Mouse (Mus musculus) left cerebral cortex, postnatal 10 days (tissue): Measurements from ENCODE around the gene Mrtfb. TPM values are rescaled to one million over a fixed set of nuclear protein-coding genes. Genes with fewer than 3 reads are reported as not detected.

Source experiments
- DNase-seq, 2 experiments: peaks; one replicate each; pipeline ENCODE4 v3.0.0; 2021 to 2022; ENCODE audit warnings: low spot score in 2 of 2, mixed read lengths in 1 of 2; ENCODE audit errors: extremely low spot score in 1 of 2
- intact Hi-C: fragments of 180-260 bp; cut with DNase I; formaldehyde crosslinking; loops from one replicate; pipeline ENCODE4 v1.15.1; 2025
- total RNA-seq, 2 experiments: library from RNA; stranded (reverse); gene quantifications; 2 replicates each; pipeline ENCODE4 v1.2.3; 2021

The Mrtfb gene
- total RNA-seq, 2 experiments from 2014 or later = 114 to 118 TPM

DNA sequence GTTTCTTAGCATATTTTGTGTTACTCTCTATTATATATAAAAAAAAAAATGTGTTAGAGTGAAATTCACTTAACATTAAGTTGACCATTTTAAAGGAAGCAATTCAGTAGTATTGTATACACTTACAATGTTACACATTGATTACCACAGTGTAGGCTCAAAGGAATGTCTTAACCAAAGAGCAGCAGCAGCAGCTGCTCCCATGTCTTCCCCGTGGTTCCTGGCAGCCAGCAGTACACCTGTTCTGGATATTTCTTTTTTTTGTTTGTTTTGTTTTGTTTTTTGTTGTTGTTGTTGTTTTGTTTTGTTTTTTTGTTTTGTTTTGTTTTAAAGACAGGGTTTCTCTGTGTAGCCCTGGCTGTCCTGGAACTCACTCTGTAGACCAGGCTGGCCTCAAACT lies 112.4 kb downstream of the Mrtfb start:
- no peak for DNase-seq
- intact Hi-C loops = no loop called here

DNA sequence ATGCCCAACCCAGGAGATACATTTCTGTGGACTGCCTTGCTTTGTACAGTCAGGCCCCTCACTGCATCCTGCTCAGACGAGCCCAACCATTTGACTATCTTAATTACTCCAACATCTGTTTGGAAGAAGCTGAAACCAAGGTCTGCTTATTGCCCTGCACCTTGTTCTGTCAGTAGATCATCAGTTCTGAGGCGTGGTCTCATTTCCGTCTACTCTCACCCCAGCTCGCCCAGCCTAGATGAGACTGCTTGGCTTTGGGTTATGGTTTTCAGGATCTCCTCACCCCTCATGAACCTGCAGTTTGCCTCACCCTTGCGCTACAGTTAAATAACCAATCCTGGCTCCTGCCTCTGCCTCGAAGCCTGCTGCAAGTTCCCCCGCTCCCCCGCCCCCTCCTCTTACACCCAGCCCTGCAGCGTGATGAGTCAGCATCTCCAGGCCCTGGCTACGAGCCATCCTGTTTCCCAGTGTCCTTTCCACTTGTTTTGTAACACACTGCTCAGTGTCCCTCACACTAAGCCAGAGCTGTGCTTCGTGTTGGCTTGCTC lies 115.5 kb downstream of the Mrtfb start:
- peak; percentile 70 to 91 for DNase-seq
- intact Hi-C loops = no loop called here

DNA sequence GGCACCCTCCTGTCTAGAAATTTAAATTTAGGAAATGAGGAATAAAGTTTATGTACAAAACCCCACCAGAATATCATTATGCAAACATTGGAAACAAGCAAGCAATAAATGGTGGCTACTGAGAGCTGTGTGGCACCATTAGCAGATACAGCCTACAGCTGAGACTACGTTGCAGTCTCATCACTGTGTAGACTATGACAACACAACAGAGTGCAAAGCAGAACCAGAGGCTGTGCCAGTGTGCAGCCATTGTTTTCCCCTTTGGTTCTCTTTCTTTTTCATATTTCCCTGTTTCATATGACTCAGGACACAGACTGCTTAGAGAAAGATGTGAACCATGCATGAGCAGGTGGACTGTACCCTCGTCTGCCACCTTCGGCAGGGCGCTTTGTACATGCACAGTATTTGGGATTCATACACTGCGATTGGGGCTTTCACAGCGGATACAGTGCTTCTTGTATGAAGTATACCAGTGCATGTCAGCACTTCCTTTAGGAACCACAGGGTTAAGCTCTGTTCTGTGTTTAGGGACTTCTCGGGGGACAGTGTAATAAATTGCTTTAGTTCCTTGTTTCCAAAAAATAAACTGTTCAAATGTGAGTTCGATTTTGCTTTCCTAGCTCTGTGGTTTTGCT lies 116.7 kb downstream of the Mrtfb start:
- no peak for DNase-seq
- intact Hi-C loops = no loop called here

GRCm38 (mm10) chr16:13376947-13377486 lies 120.7 kb downstream of the Mrtfb start:
- intact Hi-C loops = no loop called here
- no peak for DNase-seq

DNA sequence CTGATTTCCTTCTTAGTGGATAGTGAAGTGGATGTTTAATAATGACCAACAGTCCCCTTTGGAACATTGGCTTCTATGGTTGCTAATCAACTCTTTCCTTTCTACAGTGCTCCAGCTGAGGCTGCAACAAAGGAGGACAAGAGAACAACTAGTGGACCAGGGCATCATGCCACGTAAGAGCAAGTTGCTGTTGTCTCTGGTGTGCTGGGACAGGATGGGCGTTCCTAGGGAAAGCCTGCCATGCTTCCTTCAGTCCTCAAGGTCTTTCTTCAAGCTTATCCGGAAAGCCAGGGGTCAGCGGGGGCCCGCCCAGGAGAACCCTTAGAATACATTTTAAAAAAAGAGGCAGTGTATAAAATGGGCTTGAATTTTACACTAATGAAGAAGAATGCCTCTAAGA lies 121.9 kb downstream of the Mrtfb start:
- intact Hi-C loops = no loop called here
- DNase-seq = peak in 1 of 2 experiments; percentile 74

DNA sequence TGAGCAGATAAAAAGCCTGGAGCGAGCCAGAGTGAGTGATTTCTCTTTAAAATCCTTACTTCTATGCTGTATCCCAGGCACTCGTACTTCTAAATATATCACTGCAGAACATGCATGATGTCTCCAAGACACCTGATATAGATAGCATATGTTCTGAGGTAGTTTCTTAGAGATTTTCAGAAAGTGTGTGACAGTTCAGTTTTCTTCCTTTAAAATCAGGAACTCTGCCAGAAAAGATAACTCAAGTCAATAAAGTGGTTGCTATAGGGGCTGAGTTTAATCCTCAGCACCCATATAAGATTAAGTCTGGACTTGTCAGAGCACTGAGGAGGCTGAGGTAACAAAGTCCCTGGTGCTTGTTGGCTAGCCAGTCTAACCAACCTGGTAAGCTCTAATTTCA lies 123.6 kb downstream of the Mrtfb start:
- no peak for DNase-seq
- intact Hi-C loops = no loop called here

- intact Hi-C loops = no loop called here
- no peak for DNase-seq
Measured at GRCm38 (mm10) chr16:13381771-13382170, 125.5 kb downstream of the Mrtfb start.

DNA sequence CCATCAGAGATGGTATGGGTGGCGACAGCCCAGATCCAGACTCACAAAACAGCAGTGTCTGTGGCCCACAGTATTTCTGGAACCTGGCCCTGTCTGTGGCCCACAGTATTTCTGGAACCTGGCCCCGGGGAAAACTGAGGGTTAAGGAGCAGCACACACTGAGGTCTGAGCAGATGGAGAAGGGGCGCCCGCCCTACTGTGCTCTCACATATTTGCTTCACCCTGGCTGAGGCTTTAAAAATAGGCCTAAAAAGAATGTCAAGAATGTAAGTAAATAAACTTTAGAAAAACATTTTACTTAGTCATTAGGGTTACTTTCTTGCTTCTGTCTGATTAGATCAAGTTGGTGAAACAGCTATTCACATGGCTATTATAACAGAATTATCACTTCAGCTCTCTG lies 131.0 kb downstream of the Mrtfb start:
- intact Hi-C loops = loop anchor here (5.0 kb wide), 1 partner anchor 410 kb away; no protein-coding TSS in a partner anchor

GRCm38 (mm10) chr16:13400375-13400774 lies 144.1 kb downstream of the Mrtfb start:
- intact Hi-C loops = no loop called here
- no peak for DNase-seq

More for the DNA sequence above, 131.0 kb downstream of the Mrtfb start:
- no peak for DNase-seq

DNA sequence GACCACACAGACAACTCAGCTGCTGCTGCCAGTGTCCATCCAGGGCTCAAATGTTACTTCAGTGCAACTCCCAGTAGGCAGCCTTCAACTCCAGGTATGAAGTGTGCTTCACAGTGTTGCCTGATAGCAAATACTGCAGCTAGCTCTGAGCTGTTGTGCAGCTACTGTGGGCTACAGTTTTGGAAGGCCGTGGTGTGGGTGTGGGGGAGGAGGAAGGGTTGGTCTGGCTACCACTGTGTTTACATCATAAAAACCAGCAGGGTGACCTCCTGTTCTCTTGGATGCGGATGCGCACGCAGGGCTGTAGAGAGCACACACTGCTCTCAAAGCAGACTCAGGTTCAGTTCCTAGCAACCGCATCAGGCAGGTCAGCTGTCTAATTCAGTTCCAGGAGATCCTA lies 145.3 kb downstream of the Mrtfb start:
- peak in 1 of 2 experiments; percentile 70 for DNase-seq
- intact Hi-C loops = no loop called here

DNA sequence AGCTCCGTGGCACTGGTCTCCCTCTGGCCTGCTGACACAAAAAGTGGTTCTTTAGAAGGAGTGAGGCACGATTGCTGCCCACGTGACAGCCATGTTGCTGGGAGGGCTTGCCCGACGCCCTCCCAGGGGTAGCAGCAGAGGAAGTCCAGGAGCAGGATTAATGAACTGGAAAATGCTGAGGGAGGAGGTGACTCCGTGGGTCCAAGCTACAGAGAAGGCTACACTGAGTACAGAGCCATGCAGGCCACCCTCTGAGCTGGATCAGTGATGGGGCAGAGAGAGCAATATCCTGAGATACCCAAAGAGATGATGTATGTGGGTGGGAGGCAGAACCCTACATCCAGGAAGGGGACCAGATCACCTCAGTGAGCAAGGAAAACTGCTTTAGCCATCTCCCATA lies 148.4 kb downstream of the Mrtfb start:
- intact Hi-C loops = loop anchor here (5.0 kb wide), 1 partner anchor 242 kb away; no protein-coding TSS in a partner anchor
- no peak for DNase-seq

DNA sequence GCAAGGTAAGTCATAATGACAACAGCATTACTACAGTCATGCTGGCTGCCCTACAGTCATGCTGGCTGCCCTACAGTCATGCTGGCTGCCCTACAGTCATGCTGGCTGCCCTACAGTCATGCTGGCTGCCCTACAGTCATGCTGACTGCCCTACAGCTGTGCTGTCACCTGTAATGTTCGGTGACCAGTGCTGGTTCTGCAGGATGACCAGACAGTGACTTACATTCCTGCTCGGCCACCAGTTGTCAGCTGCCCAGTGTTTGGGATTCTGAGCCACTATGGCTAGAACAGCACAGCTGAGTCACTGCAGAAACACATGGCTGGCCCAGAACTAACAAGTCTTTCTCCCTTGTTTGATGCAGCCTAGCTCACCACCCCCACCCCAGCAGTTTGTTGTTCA lies 149.1 kb downstream of the Mrtfb start:
- intact Hi-C loops = loop anchor here (5.0 kb wide), 1 partner anchor 243 kb away; no protein-coding TSS in a partner anchor

DNA sequence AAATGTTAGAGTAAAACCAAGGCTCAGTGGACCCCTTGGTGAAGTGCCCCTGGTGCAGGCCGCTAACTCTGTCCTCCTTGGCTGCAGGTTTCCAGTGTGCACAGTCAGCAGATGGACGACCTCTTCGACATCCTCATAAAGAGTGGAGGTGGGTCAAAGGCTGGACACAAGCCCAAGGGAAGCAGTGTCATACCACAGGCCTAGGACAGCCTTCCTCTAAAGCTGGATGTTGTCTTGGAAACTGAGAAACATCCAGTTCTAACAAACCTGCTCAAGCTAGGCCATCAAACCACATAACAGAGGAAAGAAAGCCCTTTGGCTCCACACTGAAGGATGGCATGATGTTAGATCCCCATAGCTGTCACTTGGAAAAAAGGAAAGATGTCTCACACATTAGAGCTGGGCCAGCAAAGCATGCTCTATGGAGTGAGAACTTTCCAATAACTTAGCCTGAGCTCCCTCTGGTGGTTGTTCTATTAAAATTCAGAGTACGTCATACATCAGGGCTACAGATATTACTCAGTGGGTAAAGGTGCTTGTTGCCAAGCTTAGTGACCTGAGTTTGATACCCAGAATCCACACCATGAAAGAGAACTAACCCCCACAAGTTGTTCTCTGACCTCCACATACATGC lies 153.4 kb downstream of the Mrtfb start:
- intact Hi-C loops = loop anchor here (5.0 kb wide), 1 partner anchor 247 kb away; no protein-coding TSS in a partner anchor
- peak in 1 of 2 experiments; percentile 63 for DNase-seq

More for the DNA sequence above, 149.1 kb downstream of the Mrtfb start:
- no peak for DNase-seq

DNA sequence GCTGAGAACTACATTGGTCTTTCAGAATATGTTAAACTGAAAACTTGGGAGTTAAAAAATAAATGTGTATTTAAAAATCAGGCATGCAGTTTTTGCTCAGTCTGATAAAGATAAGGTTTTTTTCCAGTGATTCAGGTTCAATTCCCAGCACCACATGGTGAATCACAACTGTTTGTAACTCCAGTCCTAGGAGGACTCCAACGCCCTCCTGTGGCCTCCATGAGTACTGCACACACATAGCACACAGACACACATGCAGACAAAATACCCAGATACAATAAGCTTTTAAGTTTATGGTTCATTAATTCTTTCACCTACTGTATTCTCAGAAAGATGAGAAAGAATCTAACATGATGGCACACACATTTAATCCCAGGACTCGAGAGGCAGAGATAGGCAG lies 154.5 kb downstream of the Mrtfb start:
- intact Hi-C loops = no loop called here
- DNase-seq = no peak

- intact Hi-C loops = no loop called here
- DNase-seq = no peak
Measured at GRCm38 (mm10) chr16:13411531-13411930, 155.2 kb downstream of the Mrtfb start.

- intact Hi-C loops = no loop called here
- no peak for DNase-seq
Measured at GRCm38 (mm10) chr16:13414566-13414965, 158.3 kb downstream of the Mrtfb start.

GRCm38 (mm10) chr16:13414972-13415371 lies 158.7 kb downstream of the Mrtfb start:
- no peak for DNase-seq
- intact Hi-C loops = no loop called here

DNA sequence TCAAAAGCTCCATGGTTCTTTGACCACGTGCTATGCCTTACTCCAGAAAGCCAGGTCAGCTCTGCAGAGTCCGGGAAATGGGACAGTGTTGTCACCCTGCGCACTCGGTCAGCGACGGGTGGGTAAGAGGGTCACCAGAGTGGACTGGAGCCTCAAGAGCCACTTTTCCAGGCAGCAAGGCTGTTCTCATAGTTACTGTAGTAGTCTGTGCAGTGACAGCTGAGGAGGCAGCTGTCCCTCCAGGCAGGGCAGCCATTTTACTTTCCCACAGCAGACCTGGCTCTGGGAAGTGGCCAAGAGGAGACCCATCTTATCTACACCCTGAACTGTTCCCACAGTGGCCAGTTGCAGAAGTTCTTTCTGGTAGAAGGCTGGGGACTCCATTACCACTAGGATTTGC lies 159.2 kb downstream of the Mrtfb start:
- no peak for DNase-seq
- intact Hi-C loops = no loop called here

GRCm38 (mm10) chr16:13416465-13416864 lies 160.2 kb downstream of the Mrtfb start:
- intact Hi-C loops = no loop called here
- DNase-seq = peak in 1 of 2 experiments; percentile 60

DNA sequence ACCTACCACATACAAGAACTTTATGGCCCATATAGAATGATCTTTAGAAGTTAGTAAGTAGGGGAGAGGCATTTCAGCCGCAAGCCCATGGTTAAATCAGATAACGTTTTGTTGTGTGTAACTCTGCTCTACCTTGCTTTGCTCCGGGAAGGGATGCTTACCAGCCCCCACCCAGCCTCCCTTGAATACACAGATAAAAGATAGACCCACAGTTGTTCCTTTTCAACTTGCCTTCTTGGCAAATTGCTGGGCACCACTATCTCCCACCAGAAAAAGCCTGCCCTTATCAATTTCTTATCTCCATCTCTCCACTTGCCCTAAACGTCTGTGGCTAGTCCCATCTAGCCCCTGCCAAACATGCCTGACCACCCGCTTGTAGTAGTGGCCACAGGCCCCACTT lies 161.6 kb downstream of the Mrtfb start:
- intact Hi-C loops = no loop called here
- DNase-seq = no peak
